Mouse (Mus musculus): ENCODE results near the gene Insl6. TPM values are rescaled to one million over a fixed set of nuclear protein-coding genes. Genes with fewer than 3 reads are reported as not detected.

Insl6 gene
- polyA plus RNA-seq, 1 experiment from 2014 or later, result 3.0 TPM

DNA sequence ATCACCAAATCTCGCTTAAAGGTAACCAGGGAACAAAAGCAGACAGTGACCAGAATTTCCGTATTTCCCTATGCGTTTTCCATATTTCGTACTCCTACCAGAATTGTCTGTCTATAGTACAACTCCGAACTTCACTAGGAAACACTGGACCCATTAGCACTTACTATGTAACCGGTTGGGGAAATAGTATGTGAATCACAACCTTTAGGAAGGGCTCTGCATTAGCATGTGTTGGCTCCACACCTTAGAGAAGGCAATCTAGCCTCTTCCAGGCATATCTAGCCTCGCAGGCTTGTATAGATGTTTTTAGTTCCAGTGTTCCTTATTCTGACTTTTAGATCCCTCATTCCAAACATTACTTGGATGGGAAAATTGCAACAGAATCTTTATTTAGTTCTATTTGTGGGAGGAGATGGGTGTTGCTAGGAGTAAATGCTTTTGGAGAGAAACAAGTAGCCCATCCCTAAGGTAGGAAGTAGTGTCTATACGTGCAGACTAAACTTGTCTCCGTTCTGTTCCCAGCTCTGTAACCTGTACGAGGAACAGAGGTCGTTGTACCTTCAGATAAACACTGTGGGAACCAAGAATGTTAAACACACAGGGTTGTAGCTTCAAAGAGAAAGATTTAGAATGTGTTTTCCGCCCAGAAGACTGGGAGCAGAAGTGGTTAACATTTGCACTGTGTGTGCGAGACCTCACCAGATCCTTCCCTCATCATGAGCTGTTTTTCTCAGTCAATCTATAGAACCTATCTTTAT lies 37.2 kb upstream of the Insl6 start:
- no peak for DNase-seq (ENCODE audit: low spot score)
- 27% methylated on average over 13 of the region's 13 CpGs for WGBS
- H3K36me3 ChIP-seq (ENCODE audit: control insufficient read depth, insufficient read depth, low read length), result peaks cover 3% of the 10 kb centered on the region; the same call in 1 of the 2 replicates
- H3K27ac ChIP-seq (replicated peaks), result peak overlapping the region; percentile 49; the same call in 1 of the 2 replicates
- H3K9ac ChIP-seq (ENCODE audit: low read length), result peak overlapping the region; percentile 76; the same call in 1 of the 2 replicates
- peaks cover 2% of the 10 kb centered on the region; the same call in 1 of the 2 replicates for H3K4me1 ChIP-seq (replicated peaks; ENCODE audit: control insufficient read depth, insufficient read depth)
- ATAC-seq (ENCODE audit: low FRiP score, low TSS enrichment), result no peak
- peak overlapping the region; percentile 86 for H3K4me2 ChIP-seq (replicated peaks; ENCODE audit: low read depth)
- TF ChIP-seq EP300 (optimal IDR thresholded peaks at IDR 0.05), result no peak
- no peak for TF ChIP-seq CTCF (IDR thresholded peaks at IDR 0.05; ENCODE audit: low read depth)
- no peaks in the 10 kb centered on the region for H3K9me3 ChIP-seq (ENCODE audit: control insufficient read depth, low read length)
- peak overlapping the region; percentile 63 for H3K4me3 ChIP-seq (ENCODE audit: low read depth, low read length)
- H3K27me3 ChIP-seq (ENCODE audit: control insufficient read depth, insufficient read depth, low read length), result no peaks in the 10 kb centered on the region

DNA sequence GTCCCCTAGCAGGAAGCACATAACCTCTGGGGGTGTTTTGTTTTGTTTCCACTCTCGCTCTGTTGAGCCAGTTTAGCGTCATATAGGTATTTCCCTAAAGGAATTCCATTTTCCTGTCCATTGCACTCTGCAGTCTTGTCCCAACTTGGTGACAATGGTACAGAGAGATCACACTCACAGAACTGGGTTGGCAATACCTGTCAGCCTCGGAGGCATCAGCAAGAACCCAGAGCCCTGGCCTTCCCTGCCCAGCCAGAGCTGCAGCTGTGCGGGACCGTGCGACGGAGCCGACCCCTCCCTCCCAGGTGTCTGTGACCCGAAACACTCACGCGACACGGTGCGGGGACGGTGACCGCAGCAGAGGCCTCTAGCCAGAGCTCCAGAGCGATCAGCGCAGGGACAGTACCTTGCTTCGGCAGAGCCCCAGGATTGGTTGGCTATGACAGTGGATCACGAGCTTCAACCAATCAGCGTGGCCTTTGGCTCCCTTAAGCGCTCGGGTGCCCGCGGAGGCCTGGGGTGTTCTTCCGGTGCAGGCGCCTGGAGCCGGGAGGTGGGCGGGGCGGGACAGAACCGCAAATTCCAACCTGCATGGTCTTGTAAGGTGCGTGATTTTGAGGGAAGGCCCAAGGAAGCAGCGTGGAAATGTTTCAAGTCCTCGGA lies 36.4 kb upstream of the Insl6 start:
- Histone ChIP-seq H3K27me3 (ENCODE audit: control insufficient read depth, insufficient read depth, low read length) (no peaks in the 10 kb centered on the region), H3K9me3 (ENCODE audit: control insufficient read depth, low read length) (no peaks in the 10 kb centered on the region), H3K27ac (replicated peaks) (peak overlapping the region; percentile 71), H3K4me1 (replicated peaks; ENCODE audit: control insufficient read depth, insufficient read depth) (peaks cover 2% of the 10 kb centered on the region; the same call in 1 of the 2 replicates), H3K9ac (ENCODE audit: low read length) (peak overlapping the region; percentile 76), H3K4me2 (replicated peaks; ENCODE audit: low read depth) (peak overlapping the region; percentile 86), H3K36me3 (ENCODE audit: control insufficient read depth, insufficient read depth, low read length) (peaks cover 3% of the 10 kb centered on the region; the same call in 1 of the 2 replicates), H3K4me3 (ENCODE audit: low read depth, low read length) (peak overlapping the region; percentile 63)
- TF ChIP-seq EP300 (optimal IDR thresholded peaks at IDR 0.05), result no peak
- TF ChIP-seq CTCF (IDR thresholded peaks at IDR 0.05; ENCODE audit: low read depth), result no peak
- peak; percentile 89 for DNase-seq (ENCODE audit: low spot score)
- WGBS, result 1% methylated on average over 33 of the region's 33 CpGs
- peak; percentile 96 for ATAC-seq (ENCODE audit: low FRiP score, low TSS enrichment)

DNA sequence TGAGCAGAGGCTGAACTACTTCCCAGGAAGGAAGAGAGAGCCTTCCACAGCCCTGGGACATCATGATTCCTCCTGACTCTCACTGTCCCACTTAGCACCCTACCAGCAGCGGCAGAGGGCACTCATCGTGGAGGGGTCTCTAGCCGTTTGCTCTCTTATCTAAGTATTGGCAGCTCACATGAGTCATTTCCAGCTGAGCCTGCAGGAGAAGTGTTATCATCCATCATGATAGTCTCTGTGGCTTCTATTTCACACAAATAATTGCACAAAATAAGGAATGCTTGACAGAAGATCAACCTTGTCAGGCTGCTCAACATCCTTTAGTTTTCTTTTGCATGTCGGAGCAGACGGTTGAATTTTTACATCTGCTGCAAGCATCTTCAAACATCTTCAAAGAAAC lies 35.1 kb upstream of the Insl6 start:
- Histone ChIP-seq H3K36me3 (ENCODE audit: control insufficient read depth, insufficient read depth, low read length) (peaks cover 3% of the 10 kb centered on the region; the same call in 1 of the 2 replicates), H3K4me1 (replicated peaks; ENCODE audit: control insufficient read depth, insufficient read depth) (peaks cover 2% of the 10 kb centered on the region; the same call in 1 of the 2 replicates), H3K4me2 (replicated peaks; ENCODE audit: low read depth) (no peak overlapping the region), H3K27ac (replicated peaks) (no peak overlapping the region), H3K9me3 (ENCODE audit: control insufficient read depth, low read length) (no peaks in the 10 kb centered on the region), H3K27me3 (ENCODE audit: control insufficient read depth, insufficient read depth, low read length) (no peaks in the 10 kb centered on the region), H3K4me3 (ENCODE audit: low read depth, low read length) (no peak overlapping the region), H3K9ac (ENCODE audit: low read length) (no peak overlapping the region)
- WGBS, result 62% methylated on average over 5 of the region's 5 CpGs
- no peak for DNase-seq (ENCODE audit: low spot score)
- TF ChIP-seq EP300 (optimal IDR thresholded peaks at IDR 0.05) (no peak), CTCF (IDR thresholded peaks at IDR 0.05; ENCODE audit: low read depth) (no peak)
- no peak for ATAC-seq (ENCODE audit: low FRiP score, low TSS enrichment)

DNA sequence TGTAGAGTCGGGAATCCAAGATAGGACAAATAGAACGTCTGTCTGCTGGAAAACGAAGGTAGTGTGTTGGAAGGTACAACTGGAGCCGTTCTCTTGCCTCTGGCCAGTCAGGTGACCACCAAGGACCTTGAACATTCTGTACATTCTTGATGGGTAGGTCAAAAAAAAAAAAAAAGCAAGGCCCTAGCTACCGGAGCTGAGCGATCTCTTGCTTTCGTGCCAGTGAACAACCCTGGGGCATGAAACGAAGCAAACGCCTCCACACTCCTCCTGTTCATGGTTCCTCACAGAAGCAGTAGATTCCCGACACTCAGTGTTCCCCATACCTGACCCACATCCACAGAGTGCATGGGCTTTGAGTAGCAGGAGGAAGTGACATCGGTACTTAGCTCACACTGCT lies 31.1 kb upstream of the Insl6 start:
- no peak overlapping the region for H3K27ac ChIP-seq (replicated peaks)
- H3K9ac ChIP-seq (ENCODE audit: low read length), result no peak overlapping the region
- no peak overlapping the region for H3K4me2 ChIP-seq (replicated peaks; ENCODE audit: low read depth)
- peaks cover 3% of the 10 kb centered on the region; the same call in 1 of the 2 replicates for H3K36me3 ChIP-seq (ENCODE audit: control insufficient read depth, insufficient read depth, low read length)
- ATAC-seq (ENCODE audit: low FRiP score, low TSS enrichment) (no peak), DNase-seq (ENCODE audit: low spot score) (no peak)
- WGBS, result 81% methylated on average over 11 of the region's 11 CpGs
- no peaks in the 10 kb centered on the region for H3K9me3 ChIP-seq (ENCODE audit: control insufficient read depth, low read length)
- H3K4me3 ChIP-seq (ENCODE audit: low read depth, low read length), result no peak overlapping the region
- TF ChIP-seq EP300 (optimal IDR thresholded peaks at IDR 0.05) (no peak), CTCF (IDR thresholded peaks at IDR 0.05; ENCODE audit: low read depth) (no peak)
- peaks cover 1% of the 10 kb centered on the region; the same call in 1 of the 2 replicates for H3K4me1 ChIP-seq (replicated peaks; ENCODE audit: control insufficient read depth, insufficient read depth)
- H3K27me3 ChIP-seq (ENCODE audit: control insufficient read depth, insufficient read depth, low read length), result no peaks in the 10 kb centered on the region

DNA sequence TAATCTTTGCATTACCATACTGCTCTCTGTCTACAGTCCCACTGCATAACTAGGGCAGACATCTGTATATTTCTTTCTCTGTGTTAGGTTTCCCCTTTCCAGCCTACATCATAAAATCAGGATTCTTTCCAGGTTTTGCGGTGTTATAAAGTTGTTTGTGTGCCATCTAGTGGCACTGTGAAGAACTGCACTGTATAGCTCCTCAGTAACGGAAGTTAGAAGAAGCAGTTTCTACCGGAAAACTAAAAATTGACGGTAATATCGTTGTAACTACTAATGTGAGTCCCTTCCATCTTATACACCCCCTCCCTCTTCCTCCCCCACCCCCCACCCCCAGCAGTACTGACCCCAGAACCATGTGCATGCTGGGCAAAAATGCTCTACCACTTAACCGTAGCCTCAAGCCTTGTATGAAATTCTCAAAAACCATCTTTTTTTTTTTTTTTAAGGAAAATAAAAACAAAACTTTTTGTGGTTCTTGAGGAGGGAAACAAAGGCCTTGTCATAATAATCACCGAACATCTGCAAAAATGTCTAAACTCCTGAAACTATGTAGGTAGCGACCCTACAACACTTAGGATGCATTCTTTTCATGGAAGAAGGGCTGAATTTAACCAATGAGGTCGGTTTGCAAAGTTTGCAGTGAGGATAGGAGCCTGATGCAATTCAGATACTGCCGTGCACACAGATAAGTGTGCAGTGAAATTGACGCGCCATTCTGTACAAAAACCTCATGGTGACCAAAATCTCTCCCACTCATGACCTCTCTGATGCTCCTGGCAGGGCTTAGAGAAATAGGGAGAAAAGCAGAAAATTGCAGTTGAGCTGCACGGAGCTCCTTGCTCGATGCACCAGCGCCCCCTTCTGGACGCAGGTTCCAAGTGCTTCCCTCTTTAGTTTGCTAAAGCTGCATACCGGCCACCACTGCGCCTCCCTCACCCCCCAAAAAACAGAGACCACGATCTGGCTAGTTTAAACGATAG lies 30.0 kb upstream of the Insl6 start:
- ATAC-seq (ENCODE audit: low FRiP score, low TSS enrichment), result peak; percentile 68; the same call in 1 of the 2 replicates
- Histone ChIP-seq H3K27ac (replicated peaks) (no peak overlapping the region), H3K9ac (ENCODE audit: low read length) (no peak overlapping the region), H3K9me3 (ENCODE audit: control insufficient read depth, low read length) (no peaks in the 10 kb centered on the region), H3K27me3 (ENCODE audit: control insufficient read depth, insufficient read depth, low read length) (no peaks in the 10 kb centered on the region), H3K4me2 (replicated peaks; ENCODE audit: low read depth) (peak overlapping the region; percentile 59), H3K4me3 (ENCODE audit: low read depth, low read length) (peak overlapping the region; percentile 35), H3K36me3 (ENCODE audit: control insufficient read depth, insufficient read depth, low read length) (peaks cover 3% of the 10 kb centered on the region; the same call in 1 of the 2 replicates), H3K4me1 (replicated peaks; ENCODE audit: control insufficient read depth, insufficient read depth) (no peaks in the 10 kb centered on the region)
- DNase-seq (ENCODE audit: low spot score), result peak; percentile 86
- WGBS, result 4% methylated on average over 20 of the region's 20 CpGs
- no peak for TF ChIP-seq EP300 (optimal IDR thresholded peaks at IDR 0.05)
- TF ChIP-seq CTCF (IDR thresholded peaks at IDR 0.05; ENCODE audit: low read depth), result peak; percentile 95

Measured in stomach, postnatal 0 days (tissue).